8 mouse cellular contexts compared by ENCODE assay signal in genomic region chr14:121378243-121379115, GRCm38 (mm10). TPM values are rescaled to one million over a fixed set of nuclear protein-coding genes. Genes with fewer than 3 reads are reported as not detected.
A peak's percentile ranks its signal among the peaks of the same experiment; 100 is the strongest.
DNase-seq lines count a peak whose midpoint lies in the region; ATAC-seq and TF ChIP-seq lines count a peak whose summit lies in the region.

No protein-coding gene starts in this region.

- H3K4me1 ChIP-seq in forebrain, embryonic 11.5 days (replicated peaks; ENCODE audit: control insufficient read depth, insufficient read depth, low read length), result peaks cover 7% of the 10 kb centered on the region; the same call in 1 of the 2 replicates
- peaks cover 27% of the 10 kb centered on the region for H3K4me1 ChIP-seq in limb, embryonic 10.5 days

- peak overlapping the region; percentile 74 for H3K4me2 ChIP-seq in forebrain, embryonic 11.5 days (ENCODE audit: low read depth, low read length, severe bottlenecking)

- DNase-seq in frontal cortex, adult 2 months (ENCODE audit: extremely low spot score in 1 of 2, low spot score in 1 of 2), result no peak
- DNase-seq in brain, embryonic 14.5 days (ENCODE audit: low read depth), result peak; percentile 52
- DNase-seq in forebrain, embryonic 11.5 days (ENCODE audit: low spot score), result peak; percentile 77
- DNase-seq in heart, postnatal 4 days, result peak; percentile 68
- peak; percentile 76 for DNase-seq in limb, embryonic 10.5 days (ENCODE audit: low spot score)
- DNase-seq in mesoderm, embryonic 11.5 days (ENCODE audit: low read depth, low spot score), result peak; percentile 54
- DNase-seq in spleen, postnatal 10 days (ENCODE audit: low spot score in 2 of 2), result peak; percentile 82

- peak; percentile 48 for ATAC-seq in frontal cortex, adult (ENCODE audit: low TSS enrichment)
- peak; percentile 73 for ATAC-seq in forebrain, embryonic 11.5 days (replicated peaks; ENCODE audit: low FRiP score)

- under 1% methylated on average over 77 of the region's 83 CpGs for WGBS in forebrain, embryonic 11.5 days
- under 1% methylated on average over 83 of the region's 83 CpGs for WGBS in limb, embryonic 10.5 days

- TF ChIP-seq CTCF in brain, embryonic 14.5 days (IDR thresholded peaks at IDR 0.05; ENCODE audit: borderline replicate concordance, extremely low read depth, insufficient read depth, insufficient read length), result no peak

- H3K36me3 ChIP-seq in forebrain, embryonic 11.5 days (ENCODE audit: control insufficient read depth, insufficient read depth, low read length), result no peaks in the 10 kb centered on the region
- peaks cover 15% of the 10 kb centered on the region for H3K36me3 ChIP-seq in limb, embryonic 10.5 days

- no peaks in the 10 kb centered on the region for H3K9me3 ChIP-seq in forebrain, embryonic 11.5 days (ENCODE audit: control insufficient read depth, low read length)
- H3K9me3 ChIP-seq in limb, embryonic 10.5 days (replicated peaks), result no peaks in the 10 kb centered on the region

- no peak for TF ChIP-seq POLR2A in brain, embryonic 14.5 days (IDR thresholded peaks at IDR 0.05; ENCODE audit: borderline replicate concordance, extremely low read depth, insufficient read depth, insufficient read length, poor library complexity, severe bottlenecking)

- no peaks in the 10 kb centered on the region; the same call in 1 of the 2 replicates for H3K27me3 ChIP-seq in forebrain, embryonic 11.5 days (ENCODE audit: control insufficient read depth, insufficient read depth, low read length)
- no peaks in the 10 kb centered on the region for H3K27me3 ChIP-seq in limb, embryonic 10.5 days (ENCODE audit: low read depth, poor library complexity, severe bottlenecking)

- H3K9ac ChIP-seq in forebrain, embryonic 11.5 days (ENCODE audit: low read length), result peak overlapping the region; percentile 92

- H3K27ac ChIP-seq in forebrain, embryonic 11.5 days (ENCODE audit: low read depth, low read length), result peak overlapping the region; percentile 82
- H3K27ac ChIP-seq in limb, embryonic 10.5 days, result peak overlapping the region; percentile 97

- H3K4me3 ChIP-seq in forebrain, embryonic 11.5 days (ENCODE audit: low read depth, low read length), result peak overlapping the region; percentile 92
- peak overlapping the region; percentile 99 for H3K4me3 ChIP-seq in limb, embryonic 10.5 days

RNA-seq across cellular contexts. Expression of gene Stk24, which starts 1.3 kb away (rescaled TPM):
- 30.9 and 32.3 TPM in 2 replicates for polyA plus RNA-seq in frontal cortex, adult 2 months (2012; rRNA removed)
- 26.2 and 29.7 TPM in 2 replicates for polyA plus RNA-seq in brain, embryonic 14.5 days (2012; rRNA removed)
- 50.0 and 51.1 TPM in 2 replicates for polyA plus RNA-seq in forebrain, embryonic 11.5 days (2014; fragmentation: Nextera tagmentation; extraction: Ambion mirVana)
- 10 to 100 TPM; 84.8 to 93.5 TPM for total RNA-seq in heart, postnatal 4 days (2021)
- polyA plus RNA-seq in limb, embryonic 10.5 days (2016; fragmentation: Nextera tagmentation; extraction: Ambion mirVana), result 43.2 and 43.8 TPM in 2 replicates

Comparison
In these comparisons a context has a peak if more than half of its experiments do, and no peak if none do; other contexts are left out.
1. DNase-seq: peak in brain, embryonic 14.5 days (single experiment), forebrain, embryonic 11.5 days (single experiment), heart, postnatal 4 days (single experiment), limb, embryonic 10.5 days (single experiment), mesoderm, embryonic 11.5 days (single experiment) and spleen, postnatal 10 days (2 of 2); none in frontal cortex, adult 2 months (0 of 2).